Mouse (Mus musculus) thymus, postnatal 14 days (tissue): Measurements from ENCODE around the gene Plekhf1.

ENCODE experiments used
- DNase-seq: peaks from one replicate; pipeline ENCODE4 v3.0.0; 2021

Gene Plekhf1

GRCm38 (mm10) chr7:38217417-38218171 lies 10.2 kb downstream of the Plekhf1 start:
- no peak for DNase-seq

DNA sequence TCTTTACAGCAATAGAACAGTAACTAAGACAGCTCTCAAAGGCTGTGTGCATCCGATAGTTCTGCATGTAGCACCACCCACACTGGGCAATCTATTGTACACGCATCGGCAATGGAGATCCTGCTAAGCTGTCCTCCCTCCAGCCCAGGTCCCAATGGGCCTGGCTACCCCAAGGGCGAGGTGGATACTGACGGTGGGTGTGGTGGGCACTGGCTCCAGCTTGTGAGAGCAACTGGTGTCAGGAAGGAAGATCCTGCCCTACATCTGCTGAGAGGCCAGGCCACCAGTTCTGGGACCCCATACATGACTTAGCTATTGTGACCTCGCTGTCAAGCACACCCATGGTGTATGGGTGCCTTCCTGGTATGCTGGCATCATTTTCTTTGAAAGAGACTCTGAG lies 12.1 kb downstream of the Plekhf1 start:
- DNase-seq = no peak

DNA sequence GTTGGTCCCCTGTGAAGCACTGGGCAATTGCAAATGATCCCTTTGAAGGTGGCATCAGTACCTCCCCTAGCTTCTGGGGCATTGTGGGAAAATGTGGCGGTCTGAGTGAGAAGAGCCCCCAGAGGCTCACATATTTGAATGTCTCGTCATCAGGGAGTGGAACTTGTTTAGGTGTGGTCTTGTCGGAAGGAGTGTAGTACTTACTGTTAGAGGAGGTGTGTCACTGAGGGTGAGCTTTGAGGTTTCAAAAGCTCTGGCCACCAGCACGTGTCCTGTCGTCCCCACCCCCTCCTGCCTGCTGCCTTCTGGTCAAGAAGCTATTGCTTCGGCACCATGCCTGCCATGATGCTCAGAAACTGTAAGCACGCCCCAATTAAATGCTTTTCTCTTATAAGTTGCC lies 12.5 kb downstream of the Plekhf1 start:
- no peak for DNase-seq

DNA sequence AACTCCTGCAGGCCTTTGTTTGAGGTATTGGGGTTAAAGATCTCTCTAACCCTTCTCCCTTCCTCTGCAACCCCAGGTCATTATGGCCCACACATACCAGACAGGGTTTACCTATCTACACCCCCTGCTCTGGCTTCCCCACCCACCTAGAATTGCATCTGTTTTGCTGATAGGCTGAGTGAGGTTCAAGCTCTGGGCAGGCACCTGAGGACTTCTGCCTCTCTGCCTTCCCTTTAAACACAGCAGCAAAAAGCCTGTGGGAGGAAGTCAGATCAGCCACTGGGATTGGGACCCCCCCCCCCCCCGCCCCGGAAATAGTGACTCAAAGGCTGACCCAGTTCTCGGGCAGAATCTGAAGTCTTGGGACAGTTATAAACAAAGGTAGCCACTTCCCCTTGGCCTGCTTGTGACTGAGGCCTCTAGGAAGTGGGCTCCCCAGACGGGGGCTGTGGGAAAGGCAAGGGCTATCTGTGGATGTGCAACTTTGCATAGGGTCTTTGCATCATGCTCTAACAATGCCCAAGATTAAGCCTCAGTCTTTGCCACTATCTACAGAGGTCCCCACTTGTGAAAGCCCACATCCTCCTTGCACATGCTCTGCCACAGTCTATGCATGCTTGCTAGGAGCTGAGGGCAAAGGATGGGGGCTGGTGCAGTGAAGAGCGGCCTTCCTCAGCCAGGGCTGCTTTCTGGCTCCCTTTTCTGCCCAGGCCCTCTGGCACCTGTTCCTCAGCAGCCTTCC lies 13.2 kb downstream of the Plekhf1 start:
- peak; percentile 77 for DNase-seq

DNA sequence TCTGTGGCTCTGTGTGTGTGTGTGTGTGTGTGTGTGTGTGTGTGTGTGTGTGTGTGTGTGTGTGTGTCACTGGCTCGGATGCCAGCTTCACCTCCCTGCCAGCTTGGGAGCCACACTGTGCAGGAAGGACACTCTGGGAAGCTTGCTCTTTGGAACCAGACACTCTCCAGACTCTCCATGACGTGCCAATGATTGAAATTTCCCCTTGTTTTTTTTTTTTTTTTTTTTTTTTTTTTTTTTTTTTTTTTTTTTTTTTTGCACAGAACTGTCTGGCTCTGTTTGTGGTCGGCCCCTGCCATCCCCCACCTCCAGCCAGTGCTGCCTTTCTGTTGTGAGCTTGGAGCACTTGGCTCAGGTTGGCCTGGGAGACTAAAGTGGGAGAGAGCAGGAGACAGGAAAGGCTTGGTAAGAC lies 15.2 kb downstream of the Plekhf1 start:
- no peak for DNase-seq

GRCm38 (mm10) chr7:38209478-38210152 lies 18.2 kb downstream of the Plekhf1 start:
- no peak for DNase-seq

GRCm38 (mm10) chr7:38208969-38209368 lies 18.8 kb downstream of the Plekhf1 start:
- no peak for DNase-seq

DNA sequence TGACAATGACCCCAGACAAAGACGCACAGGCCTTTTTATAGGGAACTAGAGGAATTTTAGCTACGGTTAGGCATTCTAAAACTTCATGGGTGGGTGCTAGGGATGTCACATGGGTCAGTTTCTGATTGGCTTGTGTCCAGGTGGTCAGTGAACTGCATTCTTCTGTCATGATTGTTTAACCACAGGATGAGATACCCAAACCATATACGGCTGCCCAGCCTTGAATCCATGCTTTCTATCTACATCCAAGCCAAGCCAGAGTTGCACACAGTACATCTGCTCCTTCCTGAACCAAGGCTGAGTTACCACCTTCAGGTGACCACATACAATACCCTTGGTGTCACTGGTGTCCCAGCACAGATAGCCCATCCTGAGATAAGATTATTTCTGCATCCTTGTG lies 21.3 kb downstream of the Plekhf1 start:
- no peak for DNase-seq

GRCm38 (mm10) chr7:38205801-38206200 lies 22.0 kb downstream of the Plekhf1 start:
- no peak for DNase-seq

GRCm38 (mm10) chr7:38204314-38204713 lies 23.5 kb downstream of the Plekhf1 start:
- no peak for DNase-seq

GRCm38 (mm10) chr7:38201290-38201658 lies 26.5 kb downstream of the Plekhf1 start:
- no peak for DNase-seq

DNA sequence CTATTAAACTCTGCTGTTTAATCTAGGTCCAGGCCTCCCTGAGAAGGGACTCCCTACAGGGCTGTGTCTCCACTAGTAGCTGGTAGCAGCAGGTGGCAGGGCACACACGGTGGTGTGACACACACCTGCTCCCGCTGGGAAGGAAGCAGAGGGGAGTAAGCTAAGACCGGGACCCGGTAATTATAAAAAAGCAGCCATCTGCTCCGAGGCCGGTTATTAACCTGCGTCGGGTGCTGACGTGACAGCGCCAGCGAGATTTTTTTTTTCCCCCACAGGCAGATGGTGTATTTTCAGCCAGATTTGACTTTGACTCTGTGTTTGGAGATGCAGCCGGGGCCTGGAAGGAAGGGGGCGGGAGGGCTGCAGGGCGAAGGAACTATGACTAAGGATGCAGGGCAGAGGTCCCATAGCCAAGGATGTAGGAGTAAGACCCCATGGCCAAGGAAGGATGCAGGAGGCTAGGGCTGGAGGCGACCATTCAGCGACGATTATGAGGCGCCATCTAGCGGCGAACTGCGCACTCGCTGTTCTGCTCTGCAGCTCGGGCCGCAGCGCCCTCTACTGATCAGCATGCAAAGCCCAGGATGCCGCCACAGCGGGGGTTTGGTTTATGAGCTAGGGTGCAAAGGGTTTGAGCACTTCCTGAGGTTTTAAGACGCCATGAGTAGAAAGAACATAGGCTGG lies 27.1 kb downstream of the Plekhf1 start:
- DNase-seq = peak; percentile 92

GRCm38 (mm10) chr7:38199907-38200605 lies 27.8 kb downstream of the Plekhf1 start:
- no peak for DNase-seq

- DNase-seq = peak; percentile 53
Measured at GRCm38 (mm10) chr7:38191571-38191970, 36.2 kb downstream of the Plekhf1 start.

- no peak for DNase-seq
Measured at GRCm38 (mm10) chr7:38191146-38191545, 36.7 kb downstream of the Plekhf1 start.

- no peak for DNase-seq
Measured at GRCm38 (mm10) chr7:38190056-38190835, 37.6 kb downstream of the Plekhf1 start.

GRCm38 (mm10) chr7:38189136-38189982 lies 38.5 kb downstream of the Plekhf1 start:
- DNase-seq = peak; percentile 67

DNA sequence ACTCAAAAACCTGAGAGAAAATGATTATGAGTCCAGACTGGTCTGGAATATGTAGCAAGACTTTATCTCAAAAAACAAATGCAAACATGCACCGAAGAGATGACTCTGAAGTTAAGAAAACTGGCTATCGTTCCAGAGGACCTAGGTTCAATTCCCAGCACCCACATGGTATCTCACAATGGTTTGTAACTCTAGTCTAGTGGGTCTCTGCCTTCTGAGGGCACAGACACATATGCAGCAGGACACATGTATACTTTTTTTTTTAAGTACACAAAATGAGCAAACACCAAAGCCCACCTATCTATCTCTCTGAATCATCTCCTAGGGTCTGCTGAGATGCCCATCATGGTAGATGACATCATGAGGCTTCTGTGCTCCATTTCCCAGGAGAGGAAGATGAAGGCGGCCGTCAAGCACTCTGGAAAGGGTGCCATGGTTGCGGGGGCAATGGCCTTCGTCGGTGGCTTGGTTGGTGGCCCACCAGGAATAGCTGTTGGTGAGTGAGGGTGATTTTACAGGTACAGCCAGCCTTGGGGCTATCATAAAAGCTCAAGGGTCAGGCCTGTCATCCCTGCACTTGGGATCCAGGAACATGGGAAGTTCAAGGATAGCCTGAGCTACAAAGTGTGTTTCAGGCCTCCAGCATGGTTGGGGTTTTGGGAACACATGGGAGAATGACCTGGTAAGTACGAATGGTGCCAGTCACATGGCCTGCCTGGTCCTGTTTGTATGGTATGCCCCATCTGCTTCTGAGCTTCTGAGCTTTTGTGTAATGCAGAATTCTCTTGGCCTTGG lies 39.3 kb downstream of the Plekhf1 start:
- DNase-seq = no peak

- DNase-seq = peak; percentile 36
Measured at GRCm38 (mm10) chr7:38187796-38188195, 40.0 kb downstream of the Plekhf1 start.

DNA sequence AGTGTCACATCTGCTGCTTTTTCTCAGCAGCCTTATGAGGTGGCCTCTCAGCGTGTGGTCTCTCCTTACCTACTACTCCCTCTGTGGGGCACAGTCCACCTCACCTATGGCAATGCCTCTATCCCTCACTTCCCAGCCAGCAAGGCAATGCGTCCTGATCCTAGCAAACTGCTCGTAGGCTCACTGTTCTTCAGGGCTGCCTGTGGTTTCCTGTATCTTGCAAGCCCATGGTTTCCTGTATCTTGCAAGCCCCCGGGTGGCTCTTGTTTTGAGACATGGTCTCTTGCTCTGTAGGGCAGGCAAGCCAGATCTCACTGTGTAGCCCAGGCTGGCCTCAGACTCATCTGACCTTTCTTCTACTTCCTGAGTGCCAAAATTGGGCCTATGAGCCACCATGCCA lies 41.0 kb downstream of the Plekhf1 start:
- DNase-seq = peak; percentile 72
